Mouse (Mus musculus): ENCODE results near the gene Slc27a2.
"Not testable (repeated sequence)": the region's sequence is repeated elsewhere in the genome, so short reads cannot be mapped to it uniquely, and the experiment has no call there.

The Slc27a2 gene

GRCm38 (mm10) chr2:126552357-126553290, at the start of gene Slc27a2:
Gene Slc27a2, plus strand, starts transcription at chr2:126552407.
- no peak for DNase-seq (ENCODE audit: extremely low read depth, low read depth)

GRCm38 (mm10) chr2:126505156-126505555, 47.1 kb upstream of the Slc27a2 start:
- no peak for DNase-seq (ENCODE audit: extremely low read depth, low read depth)

GRCm38 (mm10) chr2:126507477-126507876, 44.7 kb upstream of the Slc27a2 start:
- no peak for DNase-seq (ENCODE audit: extremely low read depth, low read depth)

GRCm38 (mm10) chr2:126508228-126508627, 44.0 kb upstream of the Slc27a2 start:
- DNase-seq (ENCODE audit: extremely low read depth, low read depth) = no peak

GRCm38 (mm10) chr2:126515069-126515826, 37.0 kb upstream of the Slc27a2 start:
- no peak for DNase-seq (ENCODE audit: extremely low read depth, low read depth)

GRCm38 (mm10) chr2:126519872-126520581, 32.2 kb upstream of the Slc27a2 start:
- no peak for DNase-seq (ENCODE audit: extremely low read depth, low read depth)

- DNase-seq (ENCODE audit: extremely low read depth, low read depth) = peak; percentile 62
Observed at GRCm38 (mm10) chr2:126520828-126521227, 31.4 kb upstream of the Slc27a2 start.

- DNase-seq (ENCODE audit: extremely low read depth, low read depth) = peak; percentile 51
Observed at GRCm38 (mm10) chr2:126521471-126521870, 30.7 kb upstream of the Slc27a2 start.

- DNase-seq (ENCODE audit: extremely low read depth, low read depth) = no peak
Observed at GRCm38 (mm10) chr2:126522056-126522455, 30.2 kb upstream of the Slc27a2 start.

GRCm38 (mm10) chr2:126523101-126523745, 29.0 kb upstream of the Slc27a2 start:
- not testable (repeated sequence) for DNase-seq (ENCODE audit: extremely low read depth, low read depth)

GRCm38 (mm10) chr2:126524271-126524670, 27.9 kb upstream of the Slc27a2 start:
- DNase-seq (ENCODE audit: extremely low read depth, low read depth) = no peak

- DNase-seq (ENCODE audit: extremely low read depth, low read depth) = peak; percentile 44
Observed at GRCm38 (mm10) chr2:126527461-126527860, 24.7 kb upstream of the Slc27a2 start.

GRCm38 (mm10) chr2:126530581-126530980, 21.6 kb upstream of the Slc27a2 start:
- no peak for DNase-seq (ENCODE audit: extremely low read depth, low read depth)

GRCm38 (mm10) chr2:126537654-126538053, 14.6 kb upstream of the Slc27a2 start:
- DNase-seq (ENCODE audit: extremely low read depth, low read depth) = no peak

- no peak for DNase-seq (ENCODE audit: extremely low read depth, low read depth)
Observed at GRCm38 (mm10) chr2:126540390-126540925, 11.7 kb upstream of the Slc27a2 start.

- DNase-seq (ENCODE audit: extremely low read depth, low read depth) = no peak
Observed at GRCm38 (mm10) chr2:126542211-126542610, 10.0 kb upstream of the Slc27a2 start.

- no peak for DNase-seq (ENCODE audit: extremely low read depth, low read depth)
Observed at GRCm38 (mm10) chr2:126545297-126545696, 6.9 kb upstream of the Slc27a2 start.

- DNase-seq (ENCODE audit: extremely low read depth, low read depth) = no peak
Observed at GRCm38 (mm10) chr2:126546392-126546791, 5.8 kb upstream of the Slc27a2 start.

- DNase-seq (ENCODE audit: extremely low read depth, low read depth) = no peak
Observed at GRCm38 (mm10) chr2:126549681-126550080, 2.5 kb upstream of the Slc27a2 start.

GRCm38 (mm10) chr2:126551244-126551890, 840 bp upstream of the Slc27a2 start:
- DNase-seq (ENCODE audit: extremely low read depth, low read depth) = no peak
